Mouse (Mus musculus) kidney, adult 2 months (tissue): Measurements from ENCODE around the gene Map4k4. TPM values are rescaled to one million over a fixed set of nuclear protein-coding genes. Genes with fewer than 3 reads are reported as not detected.

ENCODE experiments used
- DNase-seq: peaks from one replicate; pipeline ENCODE4 v3.0.0; 2021
- H3K27ac ChIP-seq: fragments of 200-500 bp; 2 replicates; pipeline ENCODE4 v1.5.1; 2012; ENCODE audit warnings: low read depth, low read length, control low read depth, inconsistent platforms; ENCODE audit not compliant: insufficient read depth
- H3K27me3 ChIP-seq: fragments of 200-500 bp; replicated peaks from 2 replicates; pipeline ENCODE4 v1.6.1; 2012; ENCODE audit warnings: mild to moderate bottlenecking, moderate library complexity, low read length, inconsistent platforms; ENCODE audit not compliant: control insufficient read depth, insufficient read depth
- H3K36me3 ChIP-seq: fragments of 200-500 bp; 2 replicates; pipeline ENCODE4 v1.6.1; 2012; ENCODE audit warnings: mild to moderate bottlenecking, moderate library complexity, low read length, inconsistent platforms; ENCODE audit not compliant: control insufficient read depth, insufficient read depth
- H3K4me1 ChIP-seq: fragments of 200-500 bp; 2 replicates; pipeline ENCODE4 v1.6.1; 2011; ENCODE audit warnings: low read length; ENCODE audit not compliant: control insufficient read depth, insufficient read depth
- H3K4me3 ChIP-seq: fragments of 200-500 bp; 2 replicates; pipeline ENCODE4 v1.5.1; 2011; ENCODE audit warnings: mild to moderate bottlenecking, low read depth, low read length, control low read depth; ENCODE audit not compliant: insufficient read depth
- CTCF ChIP-seq: fragments of 200-500 bp; conservative IDR thresholded peaks from 2 replicates; pipeline ENCODE4 v1.5.1; 2011; ENCODE audit warnings: low read depth, mild to moderate bottlenecking, control low read depth, low read length, moderate library complexity, mixed read lengths; ENCODE audit not compliant: insufficient read depth, insufficient read length
- POLR2A ChIP-seq: fragments of 200-500 bp; IDR thresholded peaks from one replicate; pipeline ENCODE4 v1.6.1; 2011; ENCODE audit warnings: low read depth, low read length, control low read depth
- WGBS: fragments of 180-500 bp; shearing (Covaris S2); methylation state at CpG from one replicate; pipeline ENCODE4 v1.1.7; 2018; 5-methylcytosine and 5-hydroxymethylcytosine counted together
- polyA plus RNA-seq: library from polyadenylated mRNA; depleted of rRNA; stranded (reverse); fragments of >200 nt; gene quantifications from 2 replicates; pipeline ENCODE4 v1.2.3, GENCODE M21; 2012

Gene Map4k4
- polyA plus RNA-seq, 1 experiment: 29.2 TPM

- 84% methylated on average over 9 of the region's 9 CpGs for WGBS
- H3K36me3 ChIP-seq: no peaks in the 10 kb centered on the region
- no peak for DNase-seq
- no peaks in the 10 kb centered on the region for H3K27me3 ChIP-seq
- TF ChIP-seq POLR2A: no peak
- TF ChIP-seq CTCF: no peak
- H3K27ac ChIP-seq: no peak overlapping the region
- no peak overlapping the region for H3K4me3 ChIP-seq
- peaks cover 8% of the 10 kb centered on the region; the same call in 1 of the 2 replicates for H3K4me1 ChIP-seq
Observed at GRCm38 (mm10) chr1:39984331-39984730, 83.6 kb downstream of the Map4k4 start.

- WGBS: 81% methylated on average over 9 of the region's 9 CpGs
- no peaks in the 10 kb centered on the region for H3K27me3 ChIP-seq
- H3K4me1 ChIP-seq: peaks cover 8% of the 10 kb centered on the region; the same call in 1 of the 2 replicates
- H3K36me3 ChIP-seq: no peaks in the 10 kb centered on the region
- no peak overlapping the region for H3K27ac ChIP-seq
- no peak overlapping the region for H3K4me3 ChIP-seq
- TF ChIP-seq CTCF (no peak), POLR2A (no peak)
- DNase-seq: no peak
Observed at GRCm38 (mm10) chr1:39986820-39987219, 86.1 kb downstream of the Map4k4 start.

- no peak overlapping the region for H3K4me3 ChIP-seq
- H3K27me3 ChIP-seq: no peaks in the 10 kb centered on the region
- no peak overlapping the region for H3K27ac ChIP-seq
- no peaks in the 10 kb centered on the region for H3K4me1 ChIP-seq
- DNase-seq: no peak
- H3K36me3 ChIP-seq: no peaks in the 10 kb centered on the region
- TF ChIP-seq CTCF: no peak
- no peak for TF ChIP-seq POLR2A
- WGBS: 55% methylated on average over 12 of the region's 12 CpGs
Observed at GRCm38 (mm10) chr1:39988841-39989240, 88.1 kb downstream of the Map4k4 start.

- no peak for DNase-seq
- H3K4me3 ChIP-seq: no peak overlapping the region
- H3K4me1 ChIP-seq: no peaks in the 10 kb centered on the region
- no peaks in the 10 kb centered on the region for H3K36me3 ChIP-seq
- no peak overlapping the region for H3K27ac ChIP-seq
- 94% methylated on average over 9 of the region's 9 CpGs for WGBS
- H3K27me3 ChIP-seq: no peaks in the 10 kb centered on the region
- TF ChIP-seq POLR2A (no peak), CTCF (no peak)
Observed at GRCm38 (mm10) chr1:39990041-39990440, 89.3 kb downstream of the Map4k4 start.

GRCm38 (mm10) chr1:39993921-39994320 is 93.2 kb downstream of the Map4k4 start:
- Histone ChIP-seq H3K4me1 (no peaks in the 10 kb centered on the region), H3K4me3 (no peak overlapping the region), H3K27me3 (no peaks in the 10 kb centered on the region), H3K36me3 (no peaks in the 10 kb centered on the region; the same call in 1 of the 2 replicates), H3K27ac (no peak overlapping the region)
- no peak for TF ChIP-seq POLR2A
- TF ChIP-seq CTCF: no peak
- DNase-seq: no peak
- 73% methylated on average over 7 of the region's 7 CpGs for WGBS

GRCm38 (mm10) chr1:39995593-39995992 is 94.9 kb downstream of the Map4k4 start:
- H3K27me3 ChIP-seq: no peaks in the 10 kb centered on the region
- H3K36me3 ChIP-seq: no peaks in the 10 kb centered on the region; the same call in 1 of the 2 replicates
- DNase-seq: no peak
- no peak overlapping the region for H3K27ac ChIP-seq
- 91% methylated on average over 2 of the region's 2 CpGs for WGBS
- H3K4me1 ChIP-seq: no peaks in the 10 kb centered on the region
- no peak for TF ChIP-seq POLR2A
- TF ChIP-seq CTCF: no peak
- H3K4me3 ChIP-seq: no peak overlapping the region

GRCm38 (mm10) chr1:40000476-40000875 is 99.8 kb downstream of the Map4k4 start:
- Histone ChIP-seq H3K4me3 (no peak overlapping the region), H3K27me3 (no peaks in the 10 kb centered on the region), H3K36me3 (no peaks in the 10 kb centered on the region; the same call in 1 of the 2 replicates), H3K27ac (no peak overlapping the region), H3K4me1 (peaks cover 4% of the 10 kb centered on the region; the same call in 1 of the 2 replicates)
- TF ChIP-seq POLR2A (no peak), CTCF (no peak)
- no peak for DNase-seq
- 56% methylated on average over 16 of the region's 16 CpGs for WGBS
